Mouse (Mus musculus) CH12.LX (cell line): ENCODE results near the gene Olfr71.

Experiments used
- CHD1 ChIP-seq: IDR thresholded peaks from 2 replicates; pipeline ENCODE4 v1.6.1; 2012; ENCODE audit warnings: low read depth, low read length, improper control_type of control experiment, inconsistent platforms
- CTCF ChIP-seq, 2 experiments: IDR thresholded peaks in 1 of 2; conservative IDR thresholded peaks in 1 of 2; 2 replicates each; pipeline ENCODE4 v1.5.1; 2011 to 2012; ENCODE audit warnings: low read depth in 2 of 2, low read length in 2 of 2, improper control_type of control experiment in 1 of 2, inconsistent platforms in 1 of 2, mild to moderate bottlenecking in 1 of 2, moderate library complexity in 1 of 2
- NRF1 ChIP-seq: IDR thresholded peaks from 2 replicates; pipeline ENCODE4 v1.6.1; 2014; ENCODE audit warnings: low read depth, mild to moderate bottlenecking, inconsistent platforms, low read length, improper control_type of control experiment, moderate library complexity
- RAD21 ChIP-seq: IDR thresholded peaks from 2 replicates; pipeline ENCODE4 v1.6.1; 2011; ENCODE audit warnings: low read depth, mild to moderate bottlenecking, low read length, improper control_type of control experiment, moderate library complexity

DNA sequence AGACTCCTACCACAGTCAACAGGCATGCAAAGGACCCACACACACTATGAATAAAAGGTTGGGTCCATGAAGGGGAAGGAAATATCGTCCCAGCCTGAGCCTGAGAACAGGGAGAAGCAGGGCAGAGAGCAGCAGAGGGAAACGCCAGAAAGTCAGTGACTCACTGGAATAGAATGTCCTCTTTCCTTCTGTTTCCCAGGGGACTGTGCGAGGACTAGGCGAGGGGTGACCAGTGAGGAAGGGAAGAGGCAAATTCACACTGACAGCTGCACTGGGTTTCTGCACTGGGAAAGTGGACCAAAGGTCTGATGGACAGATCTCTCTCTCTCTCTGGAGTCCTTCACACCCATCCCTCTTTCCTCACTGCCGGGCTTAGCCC is 18.5 kb upstream of the Olfr71 start:
- TF ChIP-seq RAD21 (no peak), CHD1 (no peak), CTCF (conservative IDR thresholded peaks at IDR 0.05 in 1 of 2, IDR thresholded peaks at IDR 0.05 in 1 of 2; ENCODE audit: low read depth in 2 of 2, low read length in 2 of 2) (no peak), NRF1 (no peak)
